Mouse (Mus musculus): ENCODE data around the gene Dbndd2.

Gene Dbndd2

DNA sequence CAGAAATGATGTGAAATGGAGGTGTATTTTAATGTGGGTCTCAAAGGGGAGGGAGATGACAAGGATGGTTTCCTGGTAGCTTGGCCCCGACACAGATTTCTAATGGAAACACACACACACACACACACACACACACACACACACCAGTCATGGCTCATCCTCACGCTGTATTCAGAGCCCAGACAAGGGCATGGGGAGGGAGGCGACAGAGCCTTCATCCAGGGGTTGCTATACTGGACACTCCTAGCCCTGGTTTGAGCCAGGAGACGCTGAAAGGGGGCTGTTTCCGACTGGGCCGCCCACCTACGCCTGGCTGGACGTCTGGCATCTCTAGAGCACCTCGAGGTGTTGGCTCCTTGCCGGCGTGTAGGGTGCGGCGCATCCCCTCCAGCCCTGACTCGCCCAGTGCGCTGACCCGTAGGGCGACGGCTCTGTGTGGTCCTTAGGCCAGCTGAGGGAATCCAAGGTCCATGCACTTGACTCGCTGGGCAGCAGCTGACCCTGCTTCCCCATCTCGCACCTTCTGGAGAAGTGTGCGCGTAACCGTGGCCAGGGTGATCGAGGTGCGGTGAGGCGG is at the start of gene Dbndd2:
Gene Dbndd2 (plus strand): TSS at position 426 of the 577 bp plus-strand sequence.
- DNase-seq (ENCODE audit: low spot score), result no peak

DNA sequence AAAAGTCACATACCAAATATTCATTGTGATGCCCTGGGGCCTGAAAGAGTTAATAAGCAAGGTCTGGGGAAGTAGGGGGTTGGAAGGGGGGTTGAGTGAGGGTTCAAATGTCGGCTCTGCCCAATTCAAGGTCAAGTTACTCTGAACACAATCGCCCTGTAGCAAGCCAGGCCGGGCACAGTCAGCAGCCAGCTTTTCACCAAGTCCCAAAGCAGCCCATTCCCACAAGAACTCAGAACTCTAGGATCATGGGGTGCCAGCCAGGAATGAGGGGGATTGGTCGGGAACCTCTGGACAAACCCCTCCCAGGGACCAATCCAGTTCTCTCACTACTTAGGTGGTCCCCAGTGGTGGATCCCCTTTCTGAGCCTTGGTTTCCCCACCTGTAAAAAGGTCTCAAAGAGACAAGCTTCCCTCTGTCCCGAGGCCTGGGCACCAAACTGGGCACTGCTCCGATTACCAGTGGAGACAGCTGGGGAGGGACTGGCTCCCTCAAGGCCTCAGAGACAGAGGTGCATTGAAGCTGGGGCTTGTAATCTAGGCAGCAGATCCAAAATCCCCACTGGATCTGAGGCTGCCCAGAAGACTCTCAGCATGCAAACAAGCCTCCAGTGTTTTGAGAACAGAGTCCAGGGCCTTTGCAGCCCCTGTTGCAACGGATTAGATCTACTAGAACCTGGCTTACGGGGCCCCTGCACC is 49.5 kb upstream of the Dbndd2 start:
- no peak for DNase-seq (ENCODE audit: low spot score)

DNA sequence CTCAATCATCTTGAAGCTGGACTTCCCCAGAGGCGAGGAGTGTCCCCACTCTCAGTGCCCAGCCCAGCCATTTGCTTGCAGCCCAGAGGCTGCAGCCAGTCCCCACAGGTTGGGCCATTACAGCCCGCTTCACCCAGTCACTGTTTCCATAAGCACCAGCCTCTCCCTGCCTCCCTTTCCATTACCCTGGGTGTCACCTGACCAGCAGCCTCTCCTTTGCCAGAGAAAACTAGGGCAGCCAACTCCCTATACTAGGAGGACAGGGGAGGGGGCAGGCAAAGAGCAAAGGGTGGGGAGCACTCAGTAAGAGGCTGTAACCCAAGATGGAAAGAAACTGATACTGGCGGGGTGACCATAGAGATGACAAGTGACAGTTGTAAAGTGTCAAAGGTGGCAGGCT is 48.9 kb upstream of the Dbndd2 start:
- no peak for DNase-seq (ENCODE audit: low spot score)

DNA sequence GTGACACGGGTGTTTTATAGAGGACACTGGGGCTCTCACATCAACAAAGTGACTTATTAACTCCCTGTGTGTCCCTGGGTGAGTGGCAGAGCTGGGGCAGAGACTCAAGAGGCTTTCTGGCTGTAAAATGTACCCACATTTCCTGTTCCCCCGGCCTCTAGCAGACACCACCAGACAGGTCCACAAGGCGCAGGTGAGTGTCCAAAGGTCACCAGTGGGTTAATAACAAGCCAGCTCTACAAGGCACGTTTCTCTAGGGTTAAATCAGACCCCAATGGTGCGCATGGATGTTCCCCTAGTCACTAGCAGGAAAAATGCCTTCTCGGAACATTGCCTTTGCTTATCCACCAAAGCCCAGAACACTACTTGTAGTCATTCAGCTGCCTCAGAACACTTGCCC is 48.2 kb upstream of the Dbndd2 start:
- DNase-seq (ENCODE audit: low spot score), result no peak

DNA sequence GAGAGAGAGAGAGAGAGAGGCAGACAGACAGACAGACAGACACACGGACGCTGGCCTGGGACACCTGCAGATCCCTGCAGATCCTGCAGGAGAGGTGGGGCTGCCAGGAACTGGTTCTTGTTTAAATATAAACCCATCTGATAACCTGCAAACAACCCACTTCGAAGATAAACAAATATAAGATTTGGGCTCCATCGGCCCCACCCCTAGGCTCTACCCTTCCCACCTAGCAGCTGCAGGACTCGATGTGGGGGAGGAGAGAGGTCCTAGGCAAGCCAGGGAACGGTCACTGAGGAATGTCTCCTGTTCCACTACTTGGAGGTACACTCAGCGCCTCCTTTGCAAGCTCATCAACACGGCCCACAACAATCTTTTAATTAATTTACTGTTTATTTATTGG is 47.6 kb upstream of the Dbndd2 start:
- no peak for DNase-seq (ENCODE audit: low spot score)

DNA sequence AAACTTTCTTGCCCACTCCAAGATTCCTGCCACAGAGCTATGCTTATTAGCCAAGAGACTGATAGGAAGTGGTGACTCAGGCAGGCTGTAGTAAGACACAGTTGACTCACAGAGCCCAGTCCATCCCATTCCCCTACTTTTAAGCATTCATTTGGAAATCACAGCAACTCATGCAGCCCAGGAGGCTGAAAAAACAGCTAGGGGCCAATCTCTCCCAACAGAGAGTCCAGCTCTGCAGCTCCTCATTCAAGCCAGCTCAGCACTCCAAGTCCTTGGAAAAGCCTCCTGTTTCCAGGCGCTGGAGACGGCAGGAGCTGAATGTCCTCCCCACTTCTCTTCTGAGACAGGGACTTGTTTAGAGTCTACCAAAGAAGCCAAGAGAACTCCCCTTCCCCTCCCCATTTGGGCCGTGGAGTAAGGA is 46.9 kb upstream of the Dbndd2 start:
- DNase-seq (ENCODE audit: low spot score), result no peak

DNA sequence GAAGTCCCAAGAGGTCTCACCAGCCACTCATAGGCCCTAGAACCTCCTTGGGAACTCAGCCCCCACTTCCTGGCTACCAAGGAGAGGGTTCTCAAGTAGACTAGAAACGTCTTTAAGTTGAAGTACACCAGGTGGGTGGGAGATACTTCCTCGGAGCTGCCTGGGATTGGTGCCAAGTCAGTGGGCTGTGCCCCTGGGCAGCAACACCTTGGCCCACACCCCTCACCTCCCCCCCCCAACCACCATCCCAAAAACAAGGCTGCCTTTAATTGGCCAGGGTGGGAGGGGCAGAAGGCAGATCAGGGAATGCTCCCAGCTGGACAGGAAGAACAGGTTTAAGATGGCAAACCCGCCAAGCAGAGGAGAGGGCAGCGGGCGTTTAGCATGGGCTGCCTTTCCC is 45.6 kb upstream of the Dbndd2 start:
- no peak for DNase-seq (ENCODE audit: low spot score)

DNA sequence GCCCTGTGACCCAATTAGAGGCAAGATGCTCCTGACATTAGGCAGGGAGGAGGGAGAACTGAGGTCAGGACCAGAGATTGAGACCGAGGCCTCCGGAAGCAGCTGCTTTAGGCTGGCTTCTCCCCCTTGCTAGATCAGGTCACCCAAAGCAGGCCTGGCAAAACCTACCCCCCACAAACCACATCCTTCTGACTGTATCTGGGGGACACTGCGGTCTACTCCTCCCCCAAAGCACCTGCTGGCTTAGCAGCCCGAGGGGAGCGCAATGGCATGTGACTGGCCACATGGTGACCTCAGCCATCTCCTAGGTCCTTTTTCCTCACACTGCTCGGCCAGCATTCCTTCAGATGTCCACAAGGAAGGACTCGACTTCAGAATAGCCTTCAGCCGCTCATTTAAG is 44.8 kb upstream of the Dbndd2 start:
- DNase-seq (ENCODE audit: low spot score), result peak; percentile 48

DNA sequence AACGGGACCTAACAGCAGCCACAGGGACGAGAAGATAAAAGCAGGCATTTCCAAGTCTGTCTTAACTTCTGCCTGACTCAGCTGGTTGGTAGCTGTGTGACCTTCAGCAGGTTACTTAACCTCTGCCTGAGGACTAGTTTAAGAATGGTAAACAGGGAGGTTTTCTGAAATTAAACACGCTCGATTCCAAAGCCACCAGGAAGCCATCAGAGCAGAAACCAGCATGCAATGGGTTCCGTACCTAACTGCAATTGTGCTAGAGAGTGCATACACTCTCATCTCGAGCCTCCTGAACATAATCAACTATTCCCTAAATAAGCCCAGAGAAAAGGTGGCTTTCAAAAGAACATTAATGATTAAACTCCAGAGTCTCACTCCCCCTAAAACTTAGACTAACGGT is 44.2 kb upstream of the Dbndd2 start:
- no peak for DNase-seq (ENCODE audit: low spot score)

DNA sequence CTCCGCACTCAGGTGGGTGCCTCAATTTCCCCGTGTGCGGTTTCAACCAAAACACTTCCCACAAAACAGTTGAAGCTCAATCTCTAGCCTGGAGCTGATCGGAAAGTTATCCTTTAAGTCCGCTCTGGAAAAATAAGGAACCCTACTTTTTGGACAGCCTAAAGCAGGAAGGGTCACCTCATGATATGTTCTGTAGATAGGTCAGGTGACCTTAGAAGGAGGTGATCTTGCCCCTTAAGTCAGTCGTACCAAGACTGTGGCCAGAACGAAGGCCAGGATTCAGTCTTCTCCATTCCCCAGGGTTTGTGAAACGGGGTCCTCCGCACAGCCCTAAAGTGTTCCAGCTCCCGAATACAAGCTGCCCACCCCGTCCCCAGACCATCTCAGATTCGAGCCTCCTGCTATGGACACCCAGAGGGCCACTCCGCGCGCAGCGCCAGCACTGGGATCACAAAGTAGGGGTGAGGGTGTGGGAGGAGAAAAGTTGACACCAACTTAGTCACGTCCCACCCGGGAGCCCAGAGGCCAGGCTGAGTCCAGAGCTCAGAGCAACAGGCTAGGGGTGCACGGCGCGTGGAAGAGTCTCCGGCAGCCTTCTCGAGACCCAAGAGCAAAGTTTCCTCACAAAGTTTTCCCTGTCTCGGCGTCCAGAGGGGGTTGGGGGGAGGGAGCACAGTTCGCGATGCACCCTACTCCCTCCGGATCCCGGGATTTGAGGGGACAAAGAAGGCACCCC is 43.4 kb upstream of the Dbndd2 start:
- DNase-seq (ENCODE audit: low spot score), result no peak

DNA sequence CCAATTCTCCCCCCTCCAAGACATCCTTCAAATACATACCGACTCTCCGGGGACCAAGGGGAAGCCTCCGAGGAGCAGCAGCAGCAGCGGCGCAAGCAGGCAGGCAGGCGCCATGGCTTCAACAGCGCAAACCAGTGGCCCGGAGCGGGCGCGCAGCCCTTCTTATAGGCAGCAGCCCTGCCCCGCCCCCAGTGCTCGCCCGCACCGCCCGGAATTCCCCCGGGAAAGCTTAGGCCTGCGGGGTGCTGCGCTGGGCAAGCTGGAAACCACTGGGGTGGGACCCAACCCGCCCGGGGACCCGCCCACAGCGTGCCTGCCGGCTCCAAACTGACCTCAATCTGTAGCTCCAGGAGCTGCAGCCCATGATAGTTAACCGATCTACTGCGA is 42.9 kb upstream of the Dbndd2 start:
- peak; percentile 8 for DNase-seq (ENCODE audit: low spot score)

DNA sequence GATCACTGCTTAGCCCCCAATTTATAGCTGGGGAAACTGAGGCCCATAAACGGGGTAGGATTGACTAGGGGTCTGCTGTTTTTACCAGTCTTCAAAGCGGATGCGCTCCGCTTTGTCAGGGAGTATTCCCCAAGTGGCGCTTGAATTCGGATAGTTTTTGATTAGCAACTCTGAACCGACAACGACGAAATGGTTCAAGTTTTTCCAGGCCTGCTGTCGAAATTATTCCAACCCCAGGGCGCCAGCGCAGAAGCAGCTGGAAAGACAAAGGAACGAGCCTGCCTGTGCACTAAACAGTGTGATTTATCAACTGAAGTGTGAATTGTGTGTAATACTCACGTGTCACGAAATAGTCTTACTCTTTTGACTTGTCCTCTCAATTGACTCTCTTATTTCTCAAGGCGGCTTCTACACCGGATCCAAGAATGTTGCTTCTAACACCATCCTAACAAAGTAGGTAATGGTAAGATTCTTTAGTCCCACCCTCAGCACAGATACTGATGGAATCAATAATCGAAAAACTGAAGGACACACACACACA is 42.4 kb upstream of the Dbndd2 start, which contains the start of gene Sdc4:
Gene Sdc4 (minus strand): TSS at position 428 of the 541 bp plus-strand sequence.
- DNase-seq (ENCODE audit: low spot score), result no peak

DNA sequence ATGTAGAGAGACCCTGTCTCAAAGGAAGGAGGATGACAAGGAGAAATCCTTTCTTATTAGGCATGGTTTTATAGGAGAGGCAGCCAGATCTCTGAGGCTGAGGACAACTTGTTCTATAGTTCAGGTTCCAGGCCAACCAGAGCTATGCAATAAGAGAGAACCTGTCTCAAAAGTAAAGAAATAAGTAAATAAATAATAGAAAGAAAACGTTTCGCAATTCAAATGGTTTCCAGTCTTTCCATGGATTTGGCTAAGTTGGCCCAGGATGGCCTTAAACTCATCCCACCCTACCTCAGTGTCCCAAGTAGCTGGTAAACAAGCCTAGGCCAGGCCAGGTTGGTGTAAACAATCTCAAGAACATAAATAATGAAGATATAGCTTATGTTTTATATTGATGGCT is 41.2 kb upstream of the Dbndd2 start:
- no peak for DNase-seq (ENCODE audit: low spot score)

DNA sequence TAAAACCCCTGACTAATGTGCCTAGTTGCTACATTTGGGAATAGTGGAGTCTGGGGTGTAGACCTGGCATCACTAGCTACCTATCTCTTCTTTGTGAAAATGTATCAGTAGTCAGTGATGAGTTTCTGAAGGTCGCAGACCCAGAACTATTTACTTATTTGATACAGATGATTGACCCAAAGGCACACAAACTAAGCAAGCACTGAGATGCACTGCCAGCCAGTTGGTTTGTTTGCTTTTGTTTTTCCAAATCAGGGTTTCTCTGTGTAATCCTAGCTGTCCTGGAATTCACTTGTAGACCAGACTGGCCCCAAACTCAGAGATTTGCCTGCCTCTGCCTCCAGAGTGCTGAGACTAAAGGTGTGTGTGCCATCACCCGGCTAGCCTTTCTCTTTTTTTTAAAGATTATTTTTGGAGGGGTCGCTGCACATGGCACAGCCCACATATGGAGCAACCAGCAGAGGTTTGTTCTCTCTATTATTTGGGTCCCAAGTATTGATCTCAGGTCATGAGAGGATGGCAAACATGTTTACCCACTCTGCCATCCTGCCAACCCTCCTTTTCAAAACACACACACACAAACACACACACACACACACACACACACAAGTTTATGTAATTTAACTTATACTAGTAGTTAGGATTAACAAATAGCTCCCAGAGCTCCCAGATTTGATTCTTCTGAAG is 40.4 kb upstream of the Dbndd2 start:
- no peak for DNase-seq (ENCODE audit: low spot score)

DNA sequence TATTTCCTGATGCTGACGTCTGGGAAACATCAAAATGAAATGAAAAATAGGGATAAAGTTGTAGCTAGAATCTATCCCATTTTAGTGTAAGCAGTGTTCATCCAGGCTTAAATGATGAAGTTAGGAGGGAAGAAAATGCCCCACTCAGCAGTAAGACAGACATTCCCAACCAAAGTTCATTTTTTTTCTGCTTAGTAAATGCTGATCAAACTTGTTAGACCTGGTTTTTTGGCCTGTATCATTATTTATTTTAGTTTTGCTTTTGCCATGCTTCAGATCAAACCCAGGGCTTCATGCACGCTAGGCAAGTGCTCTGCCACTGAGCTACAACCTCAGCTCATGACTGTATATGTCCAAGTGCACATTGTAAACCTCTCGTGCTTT is 39.8 kb upstream of the Dbndd2 start:
- no peak for DNase-seq (ENCODE audit: low spot score)

DNA sequence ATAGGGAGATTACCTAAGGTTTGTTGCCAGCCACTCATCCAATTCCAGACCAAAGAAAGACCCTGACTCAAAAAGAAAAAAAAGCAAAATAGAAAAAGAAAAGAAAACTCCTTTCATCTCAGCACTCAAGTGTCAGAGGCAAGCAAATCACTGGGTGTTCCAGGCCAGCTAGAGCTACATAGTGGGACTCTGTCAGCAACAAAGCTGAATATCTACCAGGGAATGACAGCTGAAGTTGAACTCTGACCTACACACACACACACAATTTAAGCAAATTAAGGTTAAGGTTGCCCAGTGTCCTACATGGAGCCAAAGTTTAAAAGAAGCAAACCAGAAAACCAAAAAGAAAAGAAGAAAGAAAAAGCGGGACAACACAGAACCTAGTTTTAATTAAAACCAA is 37.8 kb upstream of the Dbndd2 start:
- no peak for DNase-seq (ENCODE audit: low spot score)

DNA sequence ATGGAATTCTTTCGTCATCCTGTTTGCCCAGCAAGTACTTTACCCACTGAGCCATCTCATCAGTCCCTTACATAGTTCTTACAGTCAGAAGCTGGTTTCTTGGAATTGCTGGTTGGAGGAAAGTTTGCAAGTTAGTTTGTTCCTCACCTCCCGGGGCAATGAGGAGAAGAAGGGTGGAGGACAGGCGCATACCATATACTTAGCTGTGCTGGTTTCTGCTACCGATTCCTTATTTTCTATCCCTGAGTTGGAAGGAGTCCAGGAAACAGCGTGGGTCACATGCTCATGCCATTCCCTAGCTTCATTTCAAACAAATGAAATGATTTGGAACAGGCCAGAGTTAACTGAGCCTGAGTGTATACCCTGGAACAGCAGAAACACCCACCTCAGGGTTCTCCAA is 37.0 kb upstream of the Dbndd2 start:
- DNase-seq (ENCODE audit: low spot score), result no peak

DNA sequence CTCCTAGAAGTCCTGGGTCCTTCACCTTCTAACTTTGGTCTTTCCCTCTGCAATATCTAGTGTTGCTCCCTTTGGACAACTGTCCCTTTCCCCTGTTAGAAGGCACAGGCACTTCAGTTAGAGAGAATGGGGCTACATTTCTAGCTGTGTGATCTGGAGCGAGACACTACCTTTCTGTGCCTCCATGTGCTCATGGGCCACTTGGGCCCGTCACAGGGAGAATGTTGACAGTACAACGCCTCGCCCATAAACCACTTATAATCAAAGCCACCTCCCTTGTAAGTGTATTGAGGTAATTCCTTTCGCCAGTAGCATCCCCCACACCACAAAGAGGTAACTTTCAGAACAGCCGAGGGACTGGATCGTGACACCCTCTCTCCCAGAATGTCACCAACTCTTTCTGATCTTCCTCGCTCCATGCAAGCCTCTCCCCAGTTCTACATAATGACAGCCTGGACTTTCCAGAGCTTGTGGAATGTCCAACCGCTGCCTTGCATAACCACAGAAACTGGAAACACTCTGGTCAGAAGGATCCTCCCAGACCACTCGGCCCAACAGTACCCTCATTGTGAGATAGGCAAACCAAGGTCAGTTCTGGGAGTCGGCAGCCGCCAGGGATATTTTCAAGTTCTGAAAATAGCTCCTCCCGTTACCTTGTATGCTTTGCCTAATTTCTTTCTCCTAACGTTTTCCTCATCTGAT is 36.4 kb upstream of the Dbndd2 start:
- DNase-seq (ENCODE audit: low spot score), result no peak

DNA sequence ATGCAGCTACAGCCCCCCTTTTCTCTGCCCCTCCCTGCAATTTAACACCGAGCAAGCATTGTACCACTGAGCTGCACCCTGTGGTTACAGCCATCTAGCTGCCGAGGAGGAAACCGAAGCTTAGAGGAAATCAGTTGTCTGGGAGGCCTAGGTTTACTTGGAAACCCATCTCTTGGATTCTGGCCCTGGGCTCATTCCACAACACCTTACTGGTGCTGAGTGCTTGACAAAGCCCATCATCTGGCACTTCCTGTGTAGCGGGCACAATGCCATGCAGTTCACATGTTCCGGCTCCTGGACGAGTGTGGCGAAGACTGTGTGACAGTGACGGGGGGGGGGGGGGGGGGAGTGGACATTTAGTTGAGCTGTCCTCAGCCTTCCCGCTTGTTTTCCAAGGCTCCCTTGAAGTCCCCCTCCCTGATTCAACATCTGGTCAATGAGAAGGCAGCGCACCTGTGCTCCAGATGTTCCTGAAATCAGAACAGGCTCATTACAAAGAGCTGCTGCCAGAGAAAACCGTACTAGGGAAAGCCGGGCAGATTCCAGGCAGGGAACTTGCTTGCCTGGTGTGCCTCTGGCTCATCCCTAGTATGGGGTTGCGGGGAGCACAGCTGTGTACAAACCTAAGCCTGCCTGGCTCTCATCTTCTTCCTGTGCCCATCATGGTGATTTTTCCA is 33.8 kb upstream of the Dbndd2 start:
- DNase-seq (ENCODE audit: low spot score), result no peak

DNA sequence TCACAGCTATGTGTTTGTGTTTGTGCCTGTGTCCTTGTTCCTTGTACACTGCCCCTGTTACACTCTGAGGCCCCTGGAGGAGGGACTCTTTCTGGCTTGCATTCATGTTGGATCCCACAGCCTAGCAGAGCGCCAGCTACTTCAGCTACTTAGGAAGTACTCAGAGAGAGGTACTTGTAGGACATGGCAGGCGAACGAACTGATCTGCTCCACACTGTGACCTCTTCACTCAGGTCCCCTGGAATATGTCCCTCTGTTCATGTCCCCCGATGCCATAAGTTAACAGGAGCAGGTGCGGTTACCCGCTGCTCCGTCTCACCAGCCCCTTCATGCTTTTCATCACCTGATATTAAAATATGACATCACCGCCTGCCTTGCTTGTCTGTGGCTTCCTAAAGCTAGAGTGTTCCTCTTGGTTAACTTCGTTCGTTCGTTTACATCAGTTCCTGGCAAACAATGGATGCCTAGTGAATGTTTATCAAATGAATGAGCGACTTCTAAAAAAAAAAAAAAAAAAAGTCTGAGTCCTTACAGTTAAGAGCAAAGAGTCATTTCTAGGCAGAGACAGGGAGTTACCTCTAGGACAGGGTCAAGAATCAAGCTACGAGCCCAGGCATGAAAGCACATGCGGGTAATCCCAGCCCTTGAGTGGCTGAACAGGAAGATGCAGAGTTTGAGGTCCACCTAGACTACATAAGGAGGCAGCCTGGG is 32.7 kb upstream of the Dbndd2 start:
- no peak for DNase-seq (ENCODE audit: low spot score)

Data from T-cell, adult 2 months (primary cell).